Comparison of ENCODE assay signal across 1 mouse cellular context in genomic region chr9:100596317-100596716, GRCm38 (mm10).
TF ChIP-seq lines count a peak whose summit lies in the region.

No protein-coding gene starts in this region.

TF ChIP-seq in CH12.LX, 34 proteins besides CTCF, POLR2A, EP300 and RAD21 (continued from another document):
- TF ChIP-seq CHD2 (IDR thresholded peaks at IDR 0.05; ENCODE audit: low read length) (no peak), E2F4 (IDR thresholded peaks at IDR 0.05; ENCODE audit: insufficient replicate concordance, low read depth, low read length) (no peak), POLR2AphosphoS2 (IDR thresholded peaks at IDR 0.05; ENCODE audit: low read depth, low read length) (no peak)
TF ChIP-seq in CH12.LX: peak in this region for 0.
